Mouse (Mus musculus) monocyte, adult 2 months (primary cell): ENCODE measurements around the gene Tcaf3.

ENCODE experiments used
- DNase-seq, 2 experiments: peaks; one replicate each; pipeline ENCODE4 v3.0.0; 2022; ENCODE audit warnings: low spot score in 2 of 2, low read depth in 1 of 2

Tcaf3 gene

GRCm38 (mm10) chr6:42544846-42545245 lies 52.6 kb downstream of the Tcaf3 start:
- no peak for DNase-seq

- no peak for DNase-seq
These were observed 55.2 kb downstream of the Tcaf3 start for GRCm38 (mm10) chr6:42542036-42543031.

- DNase-seq = no peak
These were observed 56.8 kb downstream of the Tcaf3 start for GRCm38 (mm10) chr6:42540681-42541080.

GRCm38 (mm10) chr6:42539711-42540110 lies 57.8 kb downstream of the Tcaf3 start:
- no peak for DNase-seq
